Mouse (Mus musculus) yolk sac, embryonic 10.5 days (tissue): ENCODE measurements around the gene Wfdc13.

Experiments
- DNase-seq: peaks from one replicate; pipeline ENCODE4 v3.0.0-alpha.2; 2017; ENCODE audit warnings: low spot score

The Wfdc13 gene

DNA sequence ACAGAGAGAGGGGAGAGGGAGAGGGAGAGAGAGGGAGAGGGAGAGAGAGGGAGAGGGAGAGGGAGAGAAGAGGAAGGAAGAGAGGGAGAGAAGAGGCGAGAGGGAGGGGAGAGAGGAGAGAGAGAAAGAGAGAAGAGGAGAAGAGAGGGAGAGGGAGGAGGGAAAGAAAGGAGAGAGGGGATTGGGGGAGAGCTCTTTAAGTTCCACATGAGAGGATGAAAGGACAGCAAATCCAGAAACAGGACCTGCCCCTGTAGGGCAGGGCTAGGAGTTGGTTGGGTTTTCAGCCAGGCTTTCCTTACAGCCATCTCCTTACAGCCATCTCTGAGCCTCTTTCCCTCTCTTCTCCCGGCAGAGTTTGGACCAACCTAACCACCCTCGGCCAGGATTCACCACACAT, at the start of gene Wfdc13:
Gene Wfdc13, plus strand, starts transcription at position 301 of the 400 bp plus-strand sequence.
- DNase-seq, result no peak

- DNase-seq, result no peak
Observed at GRCm38 (mm10) chr2:164635266-164635665, 49.6 kb upstream of the Wfdc13 start.

- no peak for DNase-seq
Observed at GRCm38 (mm10) chr2:164638696-164639095, 46.2 kb upstream of the Wfdc13 start, which contains the start of gene Wfdc16. TSS of gene Wfdc16 (minus strand) at chr2:164638796.

- no peak for DNase-seq
Observed at GRCm38 (mm10) chr2:164641129-164641528, 43.8 kb upstream of the Wfdc13 start.

- DNase-seq, result no peak
Observed at GRCm38 (mm10) chr2:164641881-164642673, 42.8 kb upstream of the Wfdc13 start.

- DNase-seq, result peak; percentile 29
Observed at GRCm38 (mm10) chr2:164655858-164656257, 29.0 kb upstream of the Wfdc13 start, which contains the start of gene Wfdc10. TSS of gene Wfdc10 (plus strand) at chr2:164656046.

DNA sequence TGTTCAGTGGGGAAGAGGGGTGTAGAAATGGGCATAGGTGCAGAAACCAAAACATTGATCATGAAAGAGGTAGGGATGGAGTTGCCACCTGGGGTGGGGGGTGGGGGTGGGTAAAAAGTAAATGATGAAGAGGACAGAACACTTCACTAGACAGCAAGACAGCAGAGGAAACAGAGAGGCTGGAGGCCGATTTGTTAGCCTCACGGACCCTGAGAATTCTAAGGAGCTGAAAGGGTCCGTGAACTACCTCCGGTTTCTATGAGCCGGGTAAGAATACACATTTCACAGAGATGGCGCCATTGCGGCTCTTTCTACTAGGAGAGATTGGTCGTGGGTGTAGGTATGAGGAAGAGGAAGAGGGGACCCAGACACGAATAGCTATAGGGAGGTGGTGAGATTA, 28.4 kb upstream of the Wfdc13 start, which contains the start of gene Wfdc9:
Gene Wfdc9, minus strand, starts transcription at position 101 of the 400 bp plus-strand sequence.
- no peak for DNase-seq

DNA sequence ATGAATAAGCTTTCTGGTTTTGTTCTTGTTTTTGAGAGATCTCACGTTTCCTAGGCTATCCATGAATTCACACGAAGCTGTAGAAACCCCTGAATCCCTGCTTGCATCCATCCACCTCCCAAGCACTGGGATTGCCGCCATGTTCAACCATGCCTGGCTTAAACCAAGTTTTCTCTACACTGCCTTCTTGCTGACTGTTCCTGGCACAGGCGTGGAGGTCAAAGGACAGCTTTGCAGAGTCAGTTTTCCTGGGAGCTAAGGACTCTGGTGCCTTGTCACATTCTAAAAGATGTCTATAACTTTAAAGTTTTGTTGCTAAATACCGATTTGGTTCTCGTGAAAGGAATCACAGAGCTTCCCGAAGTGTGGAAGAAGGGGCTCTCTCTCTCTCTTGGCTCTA, 20.1 kb upstream of the Wfdc13 start:
- no peak for DNase-seq

- no peak for DNase-seq
Observed at GRCm38 (mm10) chr2:164670261-164670660, 14.6 kb upstream of the Wfdc13 start.

GRCm38 (mm10) chr2:164670938-164671337, 14.0 kb upstream of the Wfdc13 start:
- DNase-seq, result no peak

- no peak for DNase-seq
Observed at GRCm38 (mm10) chr2:164673987-164674386, 10.9 kb upstream of the Wfdc13 start, which contains the start of gene Wfdc11. TSS of gene Wfdc11 (minus strand) at chr2:164674087.

DNA sequence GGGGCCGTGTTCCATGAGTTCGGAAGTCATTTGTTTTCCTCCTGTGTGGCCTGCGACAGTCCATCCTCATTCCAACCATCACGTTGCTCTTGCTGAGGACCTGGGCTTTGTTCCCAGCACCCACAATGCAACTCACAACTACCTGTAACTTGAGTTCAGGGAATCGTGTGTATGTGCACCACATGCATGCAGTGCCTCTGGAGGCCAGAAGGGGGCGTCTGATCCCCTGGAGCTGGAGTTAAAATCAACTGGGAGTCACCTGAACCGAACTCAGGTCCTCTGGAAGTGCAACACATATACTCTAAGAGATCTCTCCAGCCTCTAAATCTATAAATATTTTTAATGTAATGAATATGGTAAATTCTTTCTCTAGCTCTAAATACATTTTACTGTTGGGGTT, 8.8 kb upstream of the Wfdc13 start:
- no peak for DNase-seq

GRCm38 (mm10) chr2:164676916-164677685, 7.8 kb upstream of the Wfdc13 start:
- DNase-seq, result no peak

GRCm38 (mm10) chr2:164678848-164679625, 5.9 kb upstream of the Wfdc13 start:
- peak; percentile 80 for DNase-seq

GRCm38 (mm10) chr2:164679906-164680305, 5.0 kb upstream of the Wfdc13 start:
- no peak for DNase-seq

DNA sequence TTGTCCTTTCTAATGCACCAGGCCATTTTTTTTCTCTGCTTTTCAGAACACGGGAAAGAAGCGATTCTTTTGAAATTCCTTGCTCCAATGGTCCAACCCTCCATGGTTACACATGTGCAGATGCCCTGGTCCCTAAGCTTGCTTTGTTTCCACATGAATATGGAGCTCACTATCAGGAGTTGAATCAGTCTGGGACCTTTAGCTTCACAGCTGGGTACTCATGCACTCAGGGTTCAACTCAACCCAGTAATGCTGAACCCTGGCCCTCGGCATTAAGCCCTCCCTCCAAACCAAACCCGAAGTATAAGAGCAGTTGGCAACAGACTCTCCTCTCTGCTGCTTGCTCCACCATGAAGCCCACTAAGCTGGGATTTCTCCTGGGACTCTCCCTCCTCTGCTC, 13.3 kb downstream of the Wfdc13 start, which contains the start of gene Spint4:
Gene Spint4, plus strand, starts transcription at position 301 of the 400 bp plus-strand sequence.
- DNase-seq, result no peak

GRCm38 (mm10) chr2:164700959-164701358, 16.1 kb downstream of the Wfdc13 start:
- DNase-seq, result no peak

DNA sequence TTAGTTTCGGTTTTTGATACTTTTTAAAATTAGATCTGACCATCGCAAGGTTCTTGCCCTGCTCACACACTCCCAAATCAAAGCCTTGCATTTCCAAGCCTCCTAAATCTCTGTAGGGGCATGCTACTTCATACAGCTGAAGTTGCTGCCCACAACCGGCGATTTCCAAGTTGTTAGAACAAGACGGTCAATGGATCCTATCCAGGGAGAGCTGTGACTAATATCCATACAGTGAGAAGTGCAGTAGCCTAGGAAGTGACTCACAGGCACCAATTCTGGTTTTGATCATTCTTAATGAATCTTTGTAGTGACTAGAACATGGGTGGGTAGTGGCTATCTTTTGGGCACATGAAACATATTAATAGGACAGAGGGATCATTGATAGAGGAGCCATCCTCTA, 16.9 kb downstream of the Wfdc13 start:
- no peak for DNase-seq

- DNase-seq, result no peak
Observed at GRCm38 (mm10) chr2:164704235-164704634, 19.3 kb downstream of the Wfdc13 start.

DNA sequence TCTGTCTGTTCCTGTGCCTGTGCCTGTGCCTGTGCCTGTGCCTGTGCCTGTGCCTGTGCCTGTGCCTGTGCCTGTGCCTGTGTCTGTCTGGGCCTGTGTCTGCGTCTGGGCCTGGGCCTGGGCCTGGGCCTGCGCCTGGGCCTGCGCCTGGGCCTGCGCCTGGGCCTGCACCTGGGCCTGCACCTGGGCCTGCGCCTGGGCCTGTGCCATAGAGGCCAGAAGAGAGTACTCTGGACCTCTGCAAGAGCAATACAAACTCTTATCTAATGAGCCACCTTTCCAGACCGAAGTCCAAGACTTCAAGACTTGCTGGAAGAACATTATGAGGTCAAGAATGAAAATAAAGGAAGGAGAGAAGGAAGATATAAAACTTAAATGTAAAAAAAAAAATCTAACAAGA, 20.4 kb downstream of the Wfdc13 start:
- DNase-seq, result peak; percentile 16

GRCm38 (mm10) chr2:164705991-164706390, 21.1 kb downstream of the Wfdc13 start:
- no peak for DNase-seq

DNA sequence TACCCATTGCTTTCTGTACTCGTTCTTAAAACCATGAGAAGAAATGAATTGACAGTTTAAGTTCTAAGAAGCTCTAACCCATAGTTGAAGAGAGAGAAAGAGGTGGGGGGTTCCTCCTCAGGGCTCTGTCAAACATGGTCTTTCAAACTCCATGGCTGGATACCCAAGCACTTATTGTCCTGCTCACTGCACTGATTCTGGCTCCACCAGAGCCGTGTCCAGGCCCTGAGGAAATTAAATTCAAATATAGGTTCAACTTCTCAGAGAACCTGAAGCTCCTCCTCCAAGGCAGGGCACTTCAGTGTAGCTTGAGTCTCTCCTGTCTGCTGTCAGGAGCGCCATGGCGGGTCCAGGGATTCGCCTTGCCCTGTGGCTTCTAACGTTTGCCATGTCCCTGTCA, 30.1 kb downstream of the Wfdc13 start, which contains the start of gene Spint5:
Gene Spint5, plus strand, starts transcription at position 301 of the 400 bp plus-strand sequence.
- DNase-seq, result no peak
